Mouse (Mus musculus) adrenal gland, adult 10 weeks (tissue): Measurements from ENCODE around the gene Kcnmb3. TPM values are rescaled to one million over a fixed set of nuclear protein-coding genes. Genes with fewer than 3 reads are reported as not detected.

Experiments
- polyA plus RNA-seq: library from polyadenylated mRNA; stranded (reverse); fragments of 350-450 nt; fragmentation: Illumina TruSeq; extraction: RNeasy Lipid Tissue Mini Kit (QIAGEN cat#74804); gene quantifications from one replicate; pipeline ENCODE4 v1.2.3, GENCODE M21; 2014; ENCODE audit warnings: low read depth, low replicate concordance

The Kcnmb3 gene
- not detected for polyA plus RNA-seq

DNA sequence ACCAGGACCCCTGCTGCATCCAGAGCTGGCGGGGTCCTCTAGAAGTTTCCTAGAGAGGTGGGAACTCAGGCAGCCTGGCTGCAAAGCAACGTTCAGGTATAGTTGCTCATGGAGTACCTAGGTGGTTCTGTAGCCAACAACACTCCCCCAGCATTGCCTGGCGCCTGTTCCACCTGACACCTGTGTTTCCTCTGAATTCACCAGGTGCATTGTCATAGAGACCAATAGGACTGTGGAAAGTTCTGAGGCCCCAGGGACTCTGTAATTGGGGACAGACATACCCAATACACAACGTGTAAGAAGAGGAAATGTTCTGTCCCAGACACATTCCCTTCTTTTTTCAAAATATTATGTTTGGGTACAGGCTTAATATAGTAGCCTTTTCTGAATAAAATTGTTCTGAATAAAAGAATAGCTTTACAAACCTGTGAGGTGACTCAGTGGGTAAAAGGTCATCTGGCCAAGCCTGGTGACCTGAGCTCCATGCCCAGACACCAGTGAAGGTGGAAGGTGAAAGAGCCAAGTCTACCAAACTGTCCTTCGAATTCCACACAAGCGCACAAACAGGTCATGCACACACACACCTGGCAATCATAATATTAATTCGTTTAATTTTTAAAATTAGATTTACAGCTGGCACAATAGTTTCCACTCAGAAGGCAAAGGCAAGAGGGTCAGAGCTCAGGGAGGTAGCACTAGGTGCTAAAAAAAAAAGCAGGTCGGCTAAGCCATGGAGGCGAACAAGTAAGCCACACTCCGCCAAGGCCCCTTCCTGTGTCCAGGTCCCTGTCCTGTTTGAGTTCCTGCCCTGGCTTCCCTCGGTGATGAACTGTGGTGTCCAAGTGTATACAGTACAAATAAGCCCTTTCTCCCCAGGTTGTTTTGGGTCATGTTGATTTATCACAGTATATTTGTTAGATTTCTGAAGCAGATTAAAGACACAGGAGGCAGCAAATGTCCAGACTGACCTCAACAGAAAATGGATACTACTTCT, at the start of gene Kcnmb3:
Gene Kcnmb3, minus strand, starts transcription at position 135 of the 994 bp plus-strand sequence.

DNA sequence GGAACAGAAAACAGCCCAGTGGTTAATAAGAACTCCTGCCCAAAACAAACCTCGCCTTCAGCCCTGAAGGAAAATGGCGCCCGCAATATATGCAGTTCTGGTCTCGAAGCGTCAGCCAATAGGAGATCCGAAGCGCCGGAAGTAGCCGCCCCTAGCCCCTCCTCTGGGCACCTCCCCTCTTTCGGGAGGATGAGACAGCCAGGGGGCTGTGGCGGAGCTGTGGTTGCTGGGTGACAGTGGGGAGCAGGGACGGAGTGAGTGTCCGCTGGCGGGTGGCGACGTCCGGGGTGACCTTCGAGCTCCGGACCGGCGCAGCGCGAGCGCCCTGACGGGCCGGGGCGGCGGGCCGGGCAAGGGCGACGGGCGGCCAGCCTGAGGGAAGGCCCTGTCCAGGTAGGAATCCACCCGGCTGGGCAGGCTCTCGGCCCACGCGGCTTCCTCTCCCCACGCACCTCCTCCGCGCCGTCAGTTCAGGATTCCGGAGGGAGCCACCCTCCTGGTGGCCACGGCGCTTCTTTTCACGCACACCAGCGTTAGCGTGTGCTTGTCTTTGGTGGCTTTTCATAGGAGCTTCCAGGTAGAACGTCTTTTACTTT, 37.4 kb upstream of the Kcnmb3 start, which contains the start of gene Mfn1:
Gene Mfn1, plus strand, starts transcription at position 163 of the 596 bp plus-strand sequence.

DNA sequence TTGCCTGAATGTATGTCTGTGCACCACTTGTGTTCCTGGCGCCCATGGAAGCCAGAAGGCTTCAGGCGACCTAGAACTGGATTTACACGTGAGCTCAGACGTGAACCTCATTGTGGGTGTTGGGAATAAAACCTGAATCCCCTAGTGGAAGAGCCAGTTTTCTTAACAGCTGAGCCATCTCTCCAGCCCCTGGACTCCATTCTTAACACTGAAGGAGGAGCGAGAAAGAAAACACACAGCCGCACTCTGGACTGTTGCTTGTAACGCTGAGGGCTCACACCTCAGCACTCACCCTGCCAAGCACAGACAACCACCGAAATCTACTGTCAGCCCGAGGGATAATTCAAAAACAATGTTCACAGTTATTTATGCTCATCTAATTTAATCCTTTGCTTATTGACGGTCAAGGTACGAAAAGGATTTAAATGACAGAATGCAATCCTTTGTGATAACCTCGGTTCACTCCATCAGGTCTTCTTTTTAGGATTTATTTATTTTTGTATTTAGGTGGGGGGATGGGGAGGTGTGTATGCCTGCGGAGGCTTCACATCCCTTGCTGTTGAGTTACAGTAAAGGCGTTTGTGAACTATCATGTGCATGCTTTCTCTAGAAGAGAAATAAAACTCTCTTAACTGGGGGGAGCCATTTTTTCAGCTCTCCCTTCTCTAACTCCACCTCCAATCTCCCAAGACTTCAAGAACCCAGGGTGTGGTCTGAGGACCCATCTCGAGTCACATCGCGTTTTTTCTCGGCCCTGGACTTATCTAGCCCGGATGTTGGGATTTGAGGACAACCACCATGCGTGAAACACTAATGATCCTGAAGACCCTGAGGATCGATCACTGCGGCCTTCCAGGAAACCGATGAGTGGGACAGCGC, 17.7 kb upstream of the Kcnmb3 start, which contains the start of gene Zfp639:
Gene Zfp639, plus strand, starts transcription at position 764 of the 879 bp plus-strand sequence.

Other genes starting within 250 kb of the Kcnmb3 start
- 19.8 TPM for gene Zmat3, start 126.2 kb downstream of the Kcnmb3 start, polyA plus RNA-seq
- gene Pik3ca, start 94.6 kb downstream of the Kcnmb3 start, polyA plus RNA-seq = 125 TPM
- 135 TPM for gene Zfp639, start 18.0 kb upstream of the Kcnmb3 start, polyA plus RNA-seq
- 294 TPM for gene Mfn1, start 37.2 kb upstream of the Kcnmb3 start, polyA plus RNA-seq
- gene Gnb4, start 124.4 kb upstream of the Kcnmb3 start, polyA plus RNA-seq = 29.5 TPM
- gene Actl6a, start 214.1 kb upstream of the Kcnmb3 start, polyA plus RNA-seq = 46.4 TPM
- 557 TPM for gene Ndufb5, start 244.8 kb upstream of the Kcnmb3 start, polyA plus RNA-seq
- 58.8 TPM for gene Mrpl47, start 245.4 kb upstream of the Kcnmb3 start, polyA plus RNA-seq